Mouse (Mus musculus): ENCODE measurements around the gene Ddx28. TPM values are rescaled to one million over a fixed set of nuclear protein-coding genes. Genes with fewer than 3 reads are reported as not detected.
A peak's percentile ranks its signal among the peaks of the same experiment; 100 is the strongest.

The Ddx28 gene
- total and polyA plus RNA-seq, 2 experiments from 2014 or later: 20.2 to 36.7 TPM

DNA sequence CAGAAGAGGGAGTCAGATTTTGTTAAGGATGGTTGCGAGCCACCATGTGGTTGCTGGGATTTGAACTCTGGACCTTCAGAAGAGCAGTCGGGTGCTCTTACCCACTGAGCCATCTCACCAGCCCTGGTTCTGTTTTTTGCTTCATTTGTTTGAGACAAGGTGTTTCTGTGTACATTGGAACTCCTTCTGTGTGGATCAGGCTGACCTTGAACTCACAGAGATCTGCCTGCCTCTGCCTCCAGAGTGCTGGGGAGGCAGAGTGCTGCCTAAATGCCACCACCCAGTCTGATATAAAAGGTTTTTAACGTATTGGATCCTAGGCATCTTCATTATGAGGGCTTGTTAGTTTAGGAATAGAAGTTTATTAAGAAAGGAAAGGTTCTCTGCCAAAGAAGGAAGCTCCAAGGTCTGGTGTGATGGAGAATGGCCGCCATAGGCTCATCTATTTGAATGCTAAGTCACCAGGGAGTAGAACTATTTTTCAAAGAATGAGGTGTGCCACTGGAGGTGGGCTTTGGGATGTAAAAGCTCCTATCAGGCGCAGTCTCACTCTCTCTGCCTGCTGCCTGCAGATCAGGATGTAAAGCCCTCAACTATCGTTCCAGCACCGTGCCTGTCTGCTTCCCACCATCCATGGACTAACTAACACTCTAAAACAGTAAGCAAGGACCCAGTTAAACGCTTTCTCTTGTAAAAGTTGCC is 40.5 kb downstream of the Ddx28 start:
- Histone ChIP-seq H3K4me3 (ENCODE audit: low read length) (no peak overlapping the region), H3K9me3 (ENCODE audit: low read length) (no peaks in the 10 kb centered on the region), H3K4me2 (ENCODE audit: low read depth, low read length) (no peak overlapping the region), H3K4me1 (ENCODE audit: insufficient read depth, low read length) (no peaks in the 10 kb centered on the region), H3K27me3 (ENCODE audit: insufficient read depth, low read length) (0 out of 2 replicates have a peak, but pooled peaks cover 10% of the 10 kb centered on the region), H3K36me3 (ENCODE audit: insufficient read depth, low read length) (no peaks in the 10 kb centered on the region), H3K27ac (no peak overlapping the region), H3K9ac (replicated peaks; ENCODE audit: low read length) (no peak overlapping the region)
- 69% methylated on average over 8 of the region's 8 CpGs for WGBS
- ATAC-seq (no peak), DNase-seq (ENCODE audit: low spot score) (no peak)
- TF ChIP-seq CTCF (IDR thresholded peaks at IDR 0.05; ENCODE audit: low read depth): no peak

- Histone ChIP-seq H3K9ac (replicated peaks; ENCODE audit: low read length) (no peak overlapping the region), H3K4me3 (ENCODE audit: low read length) (no peak overlapping the region), H3K36me3 (ENCODE audit: insufficient read depth, low read length) (no peaks in the 10 kb centered on the region), H3K27ac (no peak overlapping the region), H3K4me1 (ENCODE audit: insufficient read depth, low read length) (0 out of 2 replicates have a peak, but pooled peaks cover 1% of the 10 kb centered on the region), H3K9me3 (ENCODE audit: low read length) (no peaks in the 10 kb centered on the region), H3K27me3 (ENCODE audit: insufficient read depth, low read length) (peaks cover 10% of the 10 kb centered on the region; the same call in 1 of the 2 replicates), H3K4me2 (ENCODE audit: low read depth, low read length) (no peak overlapping the region)
- WGBS: 67% methylated on average over 1 of the region's 1 CpGs
- DNase-seq (ENCODE audit: low spot score) (no peak), ATAC-seq (no peak)
- TF ChIP-seq CTCF (IDR thresholded peaks at IDR 0.05; ENCODE audit: low read depth): no peak
These were observed 42.3 kb downstream of the Ddx28 start for GRCm38 (mm10) chr8:105969367-105969766.

DNA sequence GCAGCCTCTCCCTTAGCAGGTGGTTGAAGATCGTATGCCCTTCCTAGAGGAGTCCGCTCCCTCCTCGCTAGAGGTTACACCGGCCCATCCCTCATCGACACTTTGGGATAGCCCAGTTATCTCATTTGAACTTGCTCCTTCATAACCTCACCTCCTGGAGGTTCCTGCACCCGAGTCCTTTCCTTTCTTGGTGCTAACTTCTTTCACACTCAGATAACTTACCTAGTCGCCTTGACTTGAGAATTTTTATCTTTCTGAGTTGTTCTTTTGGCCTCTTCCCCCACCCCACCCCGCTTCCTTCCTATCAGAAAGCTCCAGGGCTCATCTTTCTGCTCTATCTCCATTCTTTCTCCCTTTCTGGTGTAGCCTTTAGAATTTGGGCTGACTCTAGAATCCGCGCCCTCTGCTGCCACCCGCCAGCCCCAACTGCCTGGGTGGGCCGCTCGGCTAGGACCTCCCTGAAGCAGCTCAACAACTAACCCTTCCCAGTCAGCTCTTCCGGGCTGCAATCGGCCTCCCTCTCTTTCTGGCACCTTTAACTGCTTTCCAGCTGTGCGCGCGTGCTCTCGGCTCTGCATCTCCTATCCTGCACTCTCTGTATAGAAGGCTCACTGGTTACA is 44.9 kb downstream of the Ddx28 start:
- H3K36me3 ChIP-seq (ENCODE audit: insufficient read depth, low read length): no peaks in the 10 kb centered on the region

DNA sequence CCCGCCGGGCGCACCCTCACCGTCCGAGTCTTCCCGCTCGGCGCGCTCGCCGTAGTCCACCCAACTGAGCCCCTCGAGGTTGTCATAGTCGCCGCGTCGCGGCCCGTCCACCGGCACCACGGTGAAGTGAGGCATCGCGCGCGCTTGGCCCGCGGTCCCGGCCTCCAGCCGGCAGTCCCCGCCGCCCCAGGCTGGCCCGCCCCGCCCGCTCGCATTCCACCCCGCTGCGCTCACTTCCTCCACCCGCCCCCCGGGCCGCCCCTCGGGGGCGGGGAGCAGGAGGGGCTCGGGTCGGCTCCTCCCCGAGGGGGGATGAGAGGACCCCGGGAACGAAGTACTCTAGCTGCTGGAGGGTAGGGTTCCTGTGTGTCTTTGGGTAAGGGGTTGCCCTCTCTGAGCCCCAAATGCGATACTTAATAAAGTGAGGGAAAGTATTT is 45.8 kb downstream of the Ddx28 start, which contains the start of gene Slc12a4:
Gene Slc12a4, minus strand, starts transcription at position 193 of the 437 bp plus-strand sequence.
- H3K36me3 ChIP-seq (ENCODE audit: insufficient read depth, low read length): no peaks in the 10 kb centered on the region
- peak; percentile 76 for DNase-seq (ENCODE audit: low spot score)
- peak within 1 kb of the TSS; percentile 59 for H3K9ac ChIP-seq (replicated peaks; ENCODE audit: low read length)
- TF ChIP-seq CTCF (IDR thresholded peaks at IDR 0.05; ENCODE audit: low read depth): no peak
- peak; percentile 87 for ATAC-seq
- under 1% methylated on average over 34 of the region's 47 CpGs for WGBS
- H3K4me3 ChIP-seq (ENCODE audit: low read length): peak within 1 kb of the TSS; percentile 54
- H3K4me2 ChIP-seq (ENCODE audit: low read depth, low read length): peak within 1 kb of the TSS; percentile 51
- peaks cover 10% of the 10 kb centered on the region; the same call in 1 of the 2 replicates for H3K27me3 ChIP-seq (ENCODE audit: insufficient read depth, low read length)
- H3K4me1 ChIP-seq (ENCODE audit: insufficient read depth, low read length): 0 out of 2 replicates have a peak, but pooled peaks cover 3% of the 10 kb centered on the region
- H3K9me3 ChIP-seq (ENCODE audit: low read length): no peaks in the 10 kb centered on the region
- H3K27ac ChIP-seq: peak within 1 kb of the TSS; percentile 58; the same call in 1 of the 2 replicates

More for the DNA sequence above, 44.9 kb downstream of the Ddx28 start:
- Histone ChIP-seq H3K4me2 (ENCODE audit: low read depth, low read length) (peak overlapping the region; percentile 51), H3K27ac (no peak overlapping the region), H3K9me3 (ENCODE audit: low read length) (no peaks in the 10 kb centered on the region), H3K4me3 (ENCODE audit: low read length) (no peak overlapping the region; the same call in 1 of the 2 replicates), H3K27me3 (ENCODE audit: insufficient read depth, low read length) (peaks cover 10% of the 10 kb centered on the region; the same call in 1 of the 2 replicates), H3K9ac (replicated peaks; ENCODE audit: low read length) (no peak overlapping the region), H3K4me1 (ENCODE audit: insufficient read depth, low read length) (0 out of 2 replicates have a peak, but pooled peaks cover 3% of the 10 kb centered on the region)
- DNase-seq (ENCODE audit: low spot score) (peak; percentile 23), ATAC-seq (0 out of 2 replicates have a peak, but pooled peaks have one; percentile 42)
- no peak for TF ChIP-seq CTCF (IDR thresholded peaks at IDR 0.05; ENCODE audit: low read depth)
- 8% methylated on average over 19 of the region's 19 CpGs for WGBS

DNA sequence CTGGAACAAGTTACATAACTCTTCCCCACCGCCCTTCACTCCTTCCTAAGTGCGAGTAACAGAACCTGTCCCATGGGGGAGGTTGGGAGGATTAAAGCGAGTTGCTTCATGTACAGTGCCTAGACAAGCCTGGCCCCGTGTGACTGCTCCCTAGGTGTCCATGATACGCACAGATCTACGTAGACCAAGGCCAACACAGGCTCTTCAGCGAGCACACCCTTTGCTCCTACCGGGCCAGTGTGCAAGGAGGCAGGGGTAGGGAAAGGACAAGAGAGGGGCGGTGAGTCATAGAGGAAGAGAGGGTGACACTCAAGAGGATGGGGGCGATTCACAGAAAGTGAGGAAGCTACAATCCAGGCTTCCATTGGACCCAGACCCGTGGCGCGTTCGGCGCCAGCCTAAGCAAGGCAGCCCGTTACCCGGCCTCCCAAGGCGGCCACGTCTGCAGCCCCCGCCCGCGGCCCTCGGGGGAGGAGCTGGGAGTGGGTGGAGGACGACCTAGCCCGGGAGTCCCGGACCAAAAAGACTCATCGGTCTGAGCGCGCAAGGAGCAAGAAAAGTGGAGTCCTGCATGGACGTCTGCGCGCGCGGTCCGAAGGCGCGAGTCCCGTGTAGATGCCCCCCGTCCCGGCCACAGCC is 46.3 kb downstream of the Ddx28 start:
- peak; percentile 69 for ATAC-seq
- H3K27me3 ChIP-seq (ENCODE audit: insufficient read depth, low read length): peaks cover 10% of the 10 kb centered on the region; the same call in 1 of the 2 replicates
- H3K4me1 ChIP-seq (ENCODE audit: insufficient read depth, low read length): 0 out of 2 replicates have a peak, but pooled peaks cover 3% of the 10 kb centered on the region
- H3K9ac ChIP-seq (replicated peaks; ENCODE audit: low read length): peak overlapping the region; percentile 59
- no peak for TF ChIP-seq CTCF (IDR thresholded peaks at IDR 0.05; ENCODE audit: low read depth)
- H3K4me3 ChIP-seq (ENCODE audit: low read length): peak overlapping the region; percentile 54
- peak overlapping the region; percentile 51 for H3K4me2 ChIP-seq (ENCODE audit: low read depth, low read length)
- H3K27ac ChIP-seq: peak overlapping the region; percentile 58; the same call in 1 of the 2 replicates
- no peak for DNase-seq (ENCODE audit: low spot score)
- H3K9me3 ChIP-seq (ENCODE audit: low read length): no peaks in the 10 kb centered on the region
- WGBS: 5% methylated on average over 39 of the region's 40 CpGs
- no peaks in the 10 kb centered on the region for H3K36me3 ChIP-seq (ENCODE audit: insufficient read depth, low read length)

DNA sequence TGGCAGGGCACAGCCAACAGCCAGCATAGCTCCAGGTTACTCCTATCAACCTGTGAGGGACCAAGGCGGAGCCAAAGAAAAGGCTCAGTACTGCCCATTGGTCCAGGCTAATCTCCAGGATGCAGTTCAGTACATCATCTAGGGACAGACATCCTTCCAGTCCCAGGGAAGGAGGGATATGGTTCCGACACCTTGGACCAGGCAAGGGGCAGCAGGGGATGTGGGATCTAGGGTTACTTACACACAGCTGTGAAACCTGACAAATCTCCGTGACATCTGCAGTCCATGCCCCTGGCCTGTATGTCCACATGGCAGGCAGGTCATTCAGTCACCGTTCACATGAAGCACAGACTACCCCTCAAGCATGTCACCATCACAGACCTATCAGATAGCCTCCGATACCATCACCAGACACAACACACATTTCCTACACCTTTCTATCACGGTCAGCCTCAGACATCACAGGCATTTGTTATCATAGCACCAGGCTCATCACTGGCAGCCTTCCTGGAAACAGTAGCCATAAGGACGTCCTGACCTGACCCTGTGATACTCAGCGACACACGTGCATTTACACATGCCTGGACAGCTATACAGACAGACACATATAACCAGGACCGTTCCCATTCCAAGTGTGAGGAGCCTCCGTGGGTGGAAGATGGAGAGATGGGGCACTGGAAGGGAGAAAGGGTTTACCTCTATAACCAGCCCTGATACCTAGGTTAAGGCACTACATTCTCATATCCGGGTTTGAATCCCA is 47.0 kb downstream of the Ddx28 start:
- WGBS: 71% methylated on average over 12 of the region's 12 CpGs
- H3K9ac ChIP-seq (replicated peaks; ENCODE audit: low read length): peak overlapping the region; percentile 59; the same call in 1 of the 2 replicates

More for the DNA sequence above, 47.0 kb downstream of the Ddx28 start:
- no peaks in the 10 kb centered on the region for H3K36me3 ChIP-seq (ENCODE audit: insufficient read depth, low read length)
- H3K27ac ChIP-seq: no peak overlapping the region
- TF ChIP-seq CTCF (IDR thresholded peaks at IDR 0.05; ENCODE audit: low read depth): no peak
- H3K4me3 ChIP-seq (ENCODE audit: low read length): peak overlapping the region; percentile 54
- peaks cover 3% of the 10 kb centered on the region; the same call in 1 of the 2 replicates for H3K4me1 ChIP-seq (ENCODE audit: insufficient read depth, low read length)
- ATAC-seq (no peak), DNase-seq (ENCODE audit: low spot score) (no peak)
- no peaks in the 10 kb centered on the region for H3K9me3 ChIP-seq (ENCODE audit: low read length)
- peaks cover 10% of the 10 kb centered on the region; the same call in 1 of the 2 replicates for H3K27me3 ChIP-seq (ENCODE audit: insufficient read depth, low read length)
- H3K4me2 ChIP-seq (ENCODE audit: low read depth, low read length): peak overlapping the region; percentile 51
